Mouse (Mus musculus): Measurements from ENCODE around the gene Grb7.
A peak's percentile ranks its signal among the peaks of the same experiment; 100 is the strongest.

The Grb7 gene

GRCm38 (mm10) chr11:98446213-98446561 lies at the start of gene Grb7:
Gene Grb7 (plus strand): TSS chr11:98446394.
- no peak for DNase-seq (ENCODE audit: low spot score in 2 of 2)

- no peak for DNase-seq (ENCODE audit: low spot score in 2 of 2)
Measured at GRCm38 (mm10) chr11:98397946-98398345, 48.2 kb upstream of the Grb7 start.

GRCm38 (mm10) chr11:98400161-98400726 lies 46.0 kb upstream of the Grb7 start, which contains the start of gene Pgap3:
Gene Pgap3 (minus strand): TSS chr11:98400490.
- DNase-seq (ENCODE audit: low spot score in 2 of 2): peak; percentile 74 to 87

GRCm38 (mm10) chr11:98400816-98401215 lies 45.4 kb upstream of the Grb7 start:
- no peak for DNase-seq (ENCODE audit: low spot score in 2 of 2)

GRCm38 (mm10) chr11:98406621-98407020 lies 39.6 kb upstream of the Grb7 start:
- DNase-seq (ENCODE audit: low spot score in 2 of 2): no peak

GRCm38 (mm10) chr11:98408872-98409271 lies 37.3 kb upstream of the Grb7 start:
- no peak for DNase-seq (ENCODE audit: low spot score in 2 of 2)

- no peak for DNase-seq (ENCODE audit: low spot score in 2 of 2)
Measured at GRCm38 (mm10) chr11:98409341-98409822, 36.8 kb upstream of the Grb7 start.

- DNase-seq (ENCODE audit: low spot score in 2 of 2): peak in 1 of 2 experiments; percentile 22
Measured at GRCm38 (mm10) chr11:98412273-98412796, 33.9 kb upstream of the Grb7 start, which contains the start of gene Erbb2. Gene Erbb2 (plus strand): TSS chr11:98412470.

- DNase-seq (ENCODE audit: low spot score in 2 of 2): no peak
Measured at GRCm38 (mm10) chr11:98412797-98413301, 33.3 kb upstream of the Grb7 start.

GRCm38 (mm10) chr11:98413731-98414130 lies 32.5 kb upstream of the Grb7 start:
- no peak for DNase-seq (ENCODE audit: low spot score in 2 of 2)

GRCm38 (mm10) chr11:98414162-98414561 lies 32.0 kb upstream of the Grb7 start:
- DNase-seq (ENCODE audit: low spot score in 2 of 2): no peak

- no peak for DNase-seq (ENCODE audit: low spot score in 2 of 2)
Measured at GRCm38 (mm10) chr11:98417074-98417473, 29.1 kb upstream of the Grb7 start.

GRCm38 (mm10) chr11:98418273-98418672 lies 27.9 kb upstream of the Grb7 start:
- no peak for DNase-seq (ENCODE audit: low spot score in 2 of 2)

- no peak for DNase-seq (ENCODE audit: low spot score in 2 of 2)
Measured at GRCm38 (mm10) chr11:98418939-98419547, 27.2 kb upstream of the Grb7 start.

- DNase-seq (ENCODE audit: low spot score in 2 of 2): no peak
Measured at GRCm38 (mm10) chr11:98426592-98426991, 19.6 kb upstream of the Grb7 start.

- no peak for DNase-seq (ENCODE audit: low spot score in 2 of 2)
Measured at GRCm38 (mm10) chr11:98428436-98428835, 17.8 kb upstream of the Grb7 start.

- DNase-seq (ENCODE audit: low spot score in 2 of 2): no peak
Measured at GRCm38 (mm10) chr11:98431743-98432502, 14.3 kb upstream of the Grb7 start.

- DNase-seq (ENCODE audit: low spot score in 2 of 2): no peak
Measured at GRCm38 (mm10) chr11:98435723-98436122, 10.5 kb upstream of the Grb7 start.

GRCm38 (mm10) chr11:98437441-98437840 lies 8.8 kb upstream of the Grb7 start:
- no peak for DNase-seq (ENCODE audit: low spot score in 2 of 2)

- peak; percentile 96 to 99 for DNase-seq (ENCODE audit: low spot score in 2 of 2)
Measured at GRCm38 (mm10) chr11:98438331-98439158, 7.6 kb upstream of the Grb7 start, which contains the start of gene Mien1. Gene Mien1 (minus strand): TSS chr11:98438991.

- no peak for DNase-seq (ENCODE audit: low spot score in 2 of 2)
Measured at GRCm38 (mm10) chr11:98443688-98444087, 2.5 kb upstream of the Grb7 start.

Data from cerebellum, postnatal 4 days (tissue).